Mouse (Mus musculus): ENCODE results near the gene Nsun6.

GRCm38 (mm10) chr2:15026817-15027216 is 28.1 kb downstream of the Nsun6 start:
- no peak for TF ChIP-seq CTCF (IDR thresholded peaks at IDR 0.05; ENCODE audit: low read depth)
- no peak for TF ChIP-seq EP300 (IDR thresholded peaks at IDR 0.05; ENCODE audit: low read depth)
